Mouse (Mus musculus) B cell, adult 2 months (primary cell): ENCODE results near the gene Phc2.
"Not testable (repeated sequence)": the region's sequence is repeated elsewhere in the genome, so short reads cannot be mapped to it uniquely, and the experiment has no call there.

ENCODE experiments used
- DNase-seq, 2 experiments: peaks; one replicate each; pipeline ENCODE4 v3.0.0; 2022

The Phc2 gene

GRCm38 (mm10) chr4:128654505-128655381, at the start of gene Phc2:
TSS of gene Phc2 (plus strand) at chr4:128654702.
- peak; percentile 96 to 97 for DNase-seq

- no peak for DNase-seq
These were observed 47.9 kb upstream of the Phc2 start for GRCm38 (mm10) chr4:128606586-128606985.

DNA sequence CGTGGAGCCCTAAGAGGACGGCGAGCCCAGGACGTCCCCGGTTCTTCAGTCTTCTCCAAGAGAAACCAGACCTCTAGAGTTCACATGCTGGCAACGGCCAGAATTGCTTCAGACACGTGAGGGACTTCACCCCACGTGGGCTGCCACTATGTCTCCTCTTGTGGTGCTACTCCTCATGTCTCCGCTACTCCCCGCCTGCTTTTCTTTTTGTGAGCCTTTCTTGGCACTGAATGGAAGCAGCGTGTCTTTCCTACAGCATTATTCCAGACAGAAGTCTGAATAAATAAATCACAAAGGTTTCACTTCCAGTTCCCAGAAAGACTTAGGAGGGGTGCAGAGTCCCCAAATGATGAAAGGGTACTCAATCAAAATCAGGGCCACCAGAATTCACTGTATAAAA, 46.8 kb upstream of the Phc2 start:
- DNase-seq = no peak

DNA sequence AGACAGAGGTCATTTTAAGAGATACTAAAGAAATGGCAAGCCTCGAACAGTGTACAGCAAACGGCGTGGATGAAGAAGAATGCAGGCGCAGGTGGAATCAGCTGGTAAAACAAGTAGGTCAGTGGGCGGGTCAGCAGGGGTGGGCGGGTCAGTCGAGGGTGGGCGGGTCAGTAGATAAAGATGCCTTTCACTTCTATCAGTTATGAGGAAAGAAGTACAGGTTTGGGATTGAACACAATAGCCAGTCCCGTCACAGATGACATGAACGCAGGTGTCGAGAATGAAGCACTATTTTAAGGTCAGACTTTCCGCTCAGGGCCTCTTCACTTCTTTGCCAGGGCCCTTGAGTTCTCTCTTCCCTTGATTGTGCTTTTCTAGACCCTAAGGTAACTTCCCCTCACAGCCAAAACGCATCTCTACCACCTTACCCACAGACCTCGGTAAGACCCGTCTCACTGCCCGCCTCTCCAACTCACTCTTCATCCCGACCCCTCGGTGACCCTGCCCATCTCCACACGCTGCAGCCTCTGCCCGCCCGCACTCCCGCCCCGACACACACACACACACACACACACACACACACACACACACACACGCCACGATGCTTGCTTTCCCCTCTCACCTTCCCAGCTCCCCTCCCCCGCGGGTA, 45.1 kb upstream of the Phc2 start:
- DNase-seq = no peak

GRCm38 (mm10) chr4:128609925-128610402, 44.5 kb upstream of the Phc2 start, which contains the start of gene Zscan20:
TSS of gene Zscan20 (minus strand) at chr4:128610098.
- peak; percentile 90 to 93 for DNase-seq

DNA sequence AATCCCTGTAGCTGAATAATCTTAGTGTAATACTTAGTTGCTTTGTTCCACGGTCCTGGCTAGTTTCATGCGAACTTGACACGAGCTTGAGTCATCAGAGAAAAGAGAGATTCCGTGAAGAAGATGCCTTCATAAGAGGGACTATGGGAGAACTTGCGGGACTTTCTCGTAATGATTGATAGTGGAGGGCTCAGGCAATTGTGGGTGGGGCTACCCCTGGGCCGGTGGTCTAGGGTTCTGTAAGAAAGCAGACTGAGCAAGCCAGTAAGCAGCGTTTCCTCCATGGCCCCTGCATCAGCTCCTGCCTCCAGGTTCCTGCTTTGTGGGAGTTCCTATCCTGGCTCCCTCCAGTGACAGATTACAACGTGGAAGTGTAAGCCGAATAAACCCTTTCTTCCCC, 43.8 kb upstream of the Phc2 start:
- DNase-seq = no peak

DNA sequence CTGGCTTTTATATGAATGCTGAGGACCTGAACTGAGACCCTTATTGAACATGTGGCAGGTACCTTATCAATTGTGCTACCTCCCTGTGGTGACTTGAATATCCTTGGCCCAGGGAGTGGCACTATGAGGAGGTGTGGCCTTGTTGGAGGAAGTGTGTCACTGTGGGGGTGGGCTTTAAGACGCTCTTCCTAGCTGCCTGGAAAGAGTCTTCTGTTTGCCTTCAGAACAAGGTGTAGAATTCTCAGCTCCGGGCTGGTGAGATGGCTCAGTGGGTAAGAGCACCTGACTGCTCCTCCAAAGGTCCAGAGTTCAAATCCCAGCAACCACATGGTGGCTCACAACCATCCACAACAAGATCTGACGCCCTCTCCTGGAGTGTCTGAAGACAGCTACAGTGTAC, 42.8 kb upstream of the Phc2 start:
- not testable (repeated sequence) for DNase-seq

- peak; percentile 58 to 66 for DNase-seq
These were observed 41.2 kb upstream of the Phc2 start for GRCm38 (mm10) chr4:128613326-128613725.

GRCm38 (mm10) chr4:128615761-128616160, 38.7 kb upstream of the Phc2 start:
- DNase-seq = peak; percentile 45 to 46

DNA sequence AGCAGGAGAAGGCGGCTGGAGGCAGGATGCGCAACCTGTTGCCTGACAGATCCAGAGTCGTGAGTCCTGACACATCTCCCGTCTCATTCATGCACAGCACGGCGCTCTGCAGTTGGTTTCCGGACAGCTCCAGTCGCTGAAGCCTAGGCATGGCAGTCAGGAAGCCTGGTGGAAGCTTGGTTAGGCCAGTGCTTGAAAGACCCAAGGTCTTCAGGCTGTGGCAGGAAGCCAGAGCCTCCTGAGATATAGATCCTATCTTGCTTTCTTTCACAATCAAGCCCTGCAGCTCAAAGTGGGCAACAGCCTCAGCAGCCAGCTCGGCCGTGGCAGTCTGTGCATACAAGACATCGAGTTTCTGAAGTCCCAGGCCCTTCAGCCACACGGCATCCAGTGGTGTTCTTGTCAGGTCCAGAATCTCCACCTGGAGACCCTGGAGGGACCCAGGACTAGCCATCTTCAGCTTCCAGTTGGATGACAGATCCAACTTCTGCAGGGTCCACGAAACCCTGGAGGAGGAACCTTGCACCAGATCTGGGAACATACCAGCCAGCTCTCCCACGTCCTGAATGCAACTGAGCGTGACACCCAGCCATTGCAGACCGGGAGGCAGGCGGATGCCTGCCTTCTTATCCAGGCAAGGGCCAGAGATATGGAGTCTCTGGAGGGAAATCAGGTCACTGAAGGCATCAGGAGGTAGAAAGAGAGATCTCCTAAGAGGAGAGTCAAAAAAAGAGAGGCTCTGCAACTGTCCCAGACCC, 37.0 kb upstream of the Phc2 start:
- DNase-seq = no peak

GRCm38 (mm10) chr4:128618246-128618911, 36.1 kb upstream of the Phc2 start, which contains the start of gene Tlr12:
TSS of gene Tlr12 (minus strand) at chr4:128618619.
- DNase-seq = peak; percentile 43 to 60

DNA sequence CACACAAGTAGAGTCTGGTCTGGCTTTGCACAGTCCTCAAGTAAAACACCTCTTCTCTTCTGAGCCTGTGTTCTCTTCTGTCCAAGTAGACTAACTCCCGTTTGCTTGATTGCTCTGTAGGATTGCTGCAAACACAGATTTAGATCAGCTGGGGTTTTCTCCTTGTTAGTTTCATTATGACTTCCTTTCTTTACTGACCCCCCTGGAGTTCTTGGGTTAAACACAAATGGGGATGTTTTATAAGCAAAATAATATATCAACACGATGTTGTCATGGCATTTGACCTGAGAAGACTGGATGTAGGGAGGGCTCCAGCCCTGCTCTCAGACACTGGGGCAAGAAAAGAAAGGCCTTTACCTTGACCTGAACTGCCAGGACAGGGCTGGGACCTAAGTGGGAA, 35.5 kb upstream of the Phc2 start:
- no peak for DNase-seq

GRCm38 (mm10) chr4:128620572-128620971, 33.9 kb upstream of the Phc2 start:
- DNase-seq = no peak

DNA sequence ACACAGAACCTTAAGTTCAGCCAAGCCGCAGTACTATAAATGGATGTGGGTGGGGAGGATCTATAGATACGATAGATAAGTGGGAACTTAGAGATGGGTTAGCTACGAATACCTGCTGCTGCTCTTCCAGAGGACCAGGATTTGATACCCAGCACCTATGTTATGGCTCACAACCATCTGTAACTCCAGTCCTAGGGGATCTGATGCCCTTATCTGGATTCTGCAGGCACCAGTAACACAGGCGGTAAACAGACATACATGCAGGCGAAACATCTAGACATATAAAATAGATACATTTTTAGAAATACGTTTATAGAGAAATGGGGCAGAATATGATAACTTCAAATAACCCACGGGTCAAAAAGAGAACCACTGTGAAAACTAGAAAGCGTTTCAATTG, 33.4 kb upstream of the Phc2 start:
- DNase-seq = no peak

DNA sequence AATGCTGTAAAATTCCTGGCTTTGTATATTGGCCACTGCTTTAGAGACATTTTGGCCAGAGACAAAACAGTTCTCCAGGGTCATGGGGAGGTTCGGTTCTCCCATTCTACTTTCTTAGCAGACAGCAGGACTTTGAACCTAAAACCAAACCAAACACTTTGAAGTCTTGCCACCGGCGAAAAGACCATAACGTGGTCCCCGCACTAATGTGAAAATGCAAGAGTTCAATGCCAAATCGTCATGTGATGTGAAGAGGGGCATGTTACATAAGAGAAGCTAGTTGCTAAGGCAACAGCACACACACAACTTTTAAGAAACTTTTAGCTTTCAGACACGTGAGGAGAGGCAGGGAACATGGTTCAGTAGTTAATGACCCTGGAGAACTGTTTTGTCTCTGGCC, 19.1 kb upstream of the Phc2 start:
- no peak for DNase-seq

- no peak for DNase-seq
These were observed 18.5 kb upstream of the Phc2 start for GRCm38 (mm10) chr4:128635894-128636585.

DNA sequence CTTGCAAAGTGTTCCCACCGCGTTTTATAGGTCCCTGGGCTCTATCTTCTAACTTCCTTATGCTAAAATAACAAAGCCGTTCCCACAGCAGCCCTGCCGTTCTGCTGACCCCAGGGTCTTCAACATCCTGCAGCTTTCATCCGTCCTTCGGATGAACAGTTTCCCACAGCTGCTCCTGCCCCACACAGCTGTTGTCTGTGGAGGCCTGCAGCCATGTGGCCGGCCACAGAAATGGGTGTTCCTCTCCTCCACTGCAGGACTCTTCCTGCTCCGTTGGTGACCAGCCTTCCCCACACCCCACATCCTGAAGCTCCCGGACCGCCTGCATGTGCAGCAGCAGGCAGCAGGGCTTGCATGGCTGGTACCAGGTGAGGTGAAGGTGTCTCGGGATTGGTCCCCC, 17.3 kb upstream of the Phc2 start:
- DNase-seq = no peak

- DNase-seq = no peak
These were observed 16.1 kb upstream of the Phc2 start for GRCm38 (mm10) chr4:128638265-128638923.

- no peak for DNase-seq
These were observed 12.5 kb upstream of the Phc2 start for GRCm38 (mm10) chr4:128641766-128642717.

DNA sequence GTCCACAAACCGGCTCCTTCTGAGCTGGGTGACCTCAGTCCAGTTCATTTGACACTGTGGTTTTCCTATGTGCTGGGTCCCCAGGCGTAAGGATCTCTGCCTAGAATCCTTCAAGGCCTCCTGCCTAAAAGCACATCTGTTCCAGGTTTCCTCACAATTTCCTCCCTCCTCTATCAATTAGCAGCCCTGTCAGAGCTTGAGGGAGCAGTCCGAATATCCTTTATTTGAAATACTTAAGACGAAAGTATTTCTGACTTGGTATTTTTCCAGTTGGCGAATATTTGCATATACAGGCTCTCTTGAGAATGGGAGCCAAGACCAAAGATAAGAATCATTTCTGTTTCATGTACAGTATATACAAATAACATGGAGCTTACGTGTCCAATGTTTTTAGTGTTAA, 8.6 kb upstream of the Phc2 start:
- DNase-seq = no peak
